Mouse (Mus musculus): ENCODE results near the gene Bbx.

DNA sequence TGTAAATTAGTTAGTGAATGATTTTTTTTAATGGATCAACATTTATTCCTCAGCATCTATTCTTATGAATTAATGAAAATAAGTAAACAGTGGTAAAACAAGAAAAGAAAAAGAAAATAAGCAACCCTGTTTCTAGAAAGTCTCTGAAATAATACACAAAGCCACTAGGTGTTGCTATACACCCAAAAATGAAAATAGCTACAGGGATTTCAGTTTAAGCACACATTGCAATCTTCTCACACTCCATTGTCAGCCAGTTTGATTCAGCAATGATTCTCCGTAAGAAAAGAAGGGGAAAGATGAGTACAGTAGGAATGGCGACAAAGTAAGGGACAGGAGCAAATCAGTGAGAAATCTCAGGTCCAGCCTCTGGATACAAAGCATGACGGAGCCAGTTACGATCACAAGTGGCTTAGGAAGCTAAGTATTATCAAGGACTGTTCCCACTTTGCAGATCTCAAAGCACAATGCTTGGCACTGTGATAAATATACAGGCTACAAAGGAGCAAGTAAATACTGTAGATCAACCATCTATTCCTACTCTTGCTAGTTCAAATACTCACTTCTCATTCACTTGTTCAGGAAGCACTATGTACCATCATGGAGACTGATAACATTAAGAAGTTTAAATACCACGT, 177.5 kb downstream of the Bbx start:
- TF ChIP-seq CTCF (IDR thresholded peaks at IDR 0.05; ENCODE audit: control insufficient read depth, insufficient read depth, insufficient replicate concordance, low read depth, low read length) (no peak), POLR2A (IDR thresholded peaks at IDR 0.05; ENCODE audit: control insufficient read depth, low read depth, low read length) (no peak)
